Mouse (Mus musculus): ENCODE measurements at regions not wholly inside any gene's neighbourhood (a gene's known extent, or its start where the extent isn't known, plus 50 kb on each side); places are given as distances from the start of the nearest gene placed in this dataset.

- TF ChIP-seq CTCF (IDR thresholded peaks at IDR 0.05; ENCODE audit: insufficient read depth, low read depth, low read length) (no peak), POLR2A (IDR thresholded peaks at IDR 0.05; ENCODE audit: insufficient read depth, low read depth, low read length) (no peak)
Measured at GRCm38 (mm10) chr12:26104372-26104771, 310.7 kb downstream of the Rnf144a start.
